Mouse (Mus musculus) T-helper 1 cell (primary cell): ENCODE data around the gene Hdac5.

ENCODE experiments used
- in situ Hi-C: fragments of 300-600 bp; cut with MboI, MseI; formaldehyde crosslinking; loops from one replicate; pipeline ENCODE4 v1.15.1; 2025; ENCODE audit warnings: high pct_unique_total_duplicates

Gene Hdac5

DNA sequence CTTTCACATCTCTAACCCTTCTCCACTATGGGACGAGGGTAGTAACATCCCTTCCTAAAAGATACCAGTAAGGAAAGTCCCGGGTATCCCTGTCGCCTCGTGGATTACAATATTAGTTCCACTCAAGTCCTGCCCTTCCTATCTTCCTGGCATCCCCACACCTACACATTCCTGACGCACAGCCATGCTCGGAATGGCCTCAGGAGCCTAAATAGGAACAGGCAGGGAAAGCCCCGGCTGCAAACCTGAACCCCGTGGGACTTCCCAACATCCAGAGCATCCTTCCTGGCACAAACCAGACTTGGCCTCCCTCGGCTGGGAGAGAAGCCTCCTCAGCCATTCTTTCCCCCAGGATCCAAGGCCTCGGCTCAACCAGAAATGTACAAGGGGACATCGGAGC, 14.5 kb downstream of the Hdac5 start:
- in situ Hi-C loops, result no loop called here

DNA sequence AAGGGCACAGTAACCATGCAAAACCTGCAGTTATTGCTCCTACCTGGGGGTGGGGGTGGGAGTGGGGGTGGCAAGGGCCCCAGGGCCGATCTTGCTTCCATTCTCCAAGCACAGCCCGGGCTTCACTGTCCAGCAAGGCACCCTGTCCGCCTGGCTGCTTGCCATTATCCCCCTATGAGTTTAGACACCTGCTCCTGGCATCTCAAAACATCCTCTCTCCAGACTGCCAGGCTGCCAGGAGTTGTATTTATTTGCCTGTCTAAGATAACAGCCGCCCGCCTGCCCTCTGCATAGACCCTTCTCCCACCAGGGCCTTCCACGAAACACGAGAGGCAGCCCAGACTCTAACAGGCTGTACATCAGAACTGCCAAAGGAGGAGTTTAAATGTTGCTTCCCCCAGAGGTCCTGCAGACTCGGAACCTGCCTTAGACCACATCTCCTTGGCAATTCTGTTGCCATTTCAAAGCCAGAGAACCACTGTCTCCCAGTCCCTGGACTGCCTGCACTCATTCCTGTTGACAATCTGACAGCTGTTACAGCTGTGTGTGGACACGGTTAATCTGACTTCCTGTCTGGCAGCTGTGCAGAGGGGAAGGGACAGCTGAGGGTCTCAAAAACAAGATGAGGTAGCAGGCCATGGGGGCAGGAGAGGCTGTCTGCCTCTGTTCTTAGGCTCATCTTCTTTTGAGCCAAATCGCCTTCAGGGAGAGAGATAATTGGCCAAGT, 15.4 kb downstream of the Hdac5 start:
- in situ Hi-C loops, result no loop called here

DNA sequence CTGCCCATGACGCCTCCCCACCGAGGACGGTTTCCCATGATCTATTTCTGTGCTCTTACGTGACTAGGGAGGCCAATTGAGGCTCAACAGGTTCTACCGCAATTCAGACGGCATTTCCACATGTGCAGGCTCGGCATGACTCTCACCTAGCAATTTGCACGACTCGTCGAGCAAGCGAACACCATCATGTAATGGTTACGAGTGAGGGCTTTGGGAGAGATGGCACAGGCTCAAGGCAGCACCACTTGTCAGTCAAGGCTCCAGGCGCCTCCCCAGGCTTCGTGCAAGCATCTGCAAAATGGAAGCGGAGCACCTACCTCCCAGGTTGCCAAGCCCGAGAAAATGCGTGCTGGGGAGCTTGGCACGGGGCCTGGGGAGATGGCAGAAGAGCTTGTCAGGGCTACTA, 18.0 kb downstream of the Hdac5 start:
- in situ Hi-C loops, result no loop called here

DNA sequence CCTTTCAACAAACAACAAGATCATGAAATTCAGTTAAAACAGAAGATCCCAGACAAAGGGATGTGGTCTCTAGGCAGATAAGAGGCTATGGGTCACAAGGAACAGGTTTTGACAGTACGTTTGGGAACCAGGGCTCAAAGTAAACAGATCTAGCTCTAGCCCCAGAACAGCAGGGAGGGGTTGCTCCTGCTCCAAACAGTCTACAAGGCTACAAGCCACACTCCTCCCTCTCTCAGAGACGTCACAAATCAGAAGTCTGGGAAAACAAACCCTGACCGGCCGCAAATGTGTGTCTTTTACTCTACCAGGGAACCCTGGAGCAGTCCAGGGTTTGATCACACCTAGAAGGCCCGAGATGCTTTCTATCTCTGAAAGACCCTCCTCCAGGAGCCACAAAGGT, 19.0 kb downstream of the Hdac5 start:
- in situ Hi-C loops, result no loop called here

DNA sequence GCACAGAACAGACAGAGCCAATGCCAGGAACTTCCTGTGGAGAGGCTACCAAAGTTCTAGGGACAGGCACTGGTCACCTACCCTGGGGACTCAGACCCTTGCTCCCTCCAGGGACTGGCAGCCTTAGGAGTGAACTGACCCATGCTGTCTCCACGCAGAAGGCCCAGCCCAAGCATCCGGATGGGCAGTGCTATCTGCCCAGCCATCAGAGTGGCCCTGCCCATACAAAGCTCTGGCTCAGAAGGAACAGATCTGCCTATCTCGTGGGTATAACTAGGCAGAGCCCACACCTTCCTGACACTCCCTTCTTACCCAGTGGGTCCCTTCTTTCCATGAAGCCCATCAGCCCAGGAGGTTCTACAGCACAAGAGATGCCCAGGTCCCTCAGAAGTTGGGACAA, 19.8 kb downstream of the Hdac5 start:
- in situ Hi-C loops, result no loop called here

DNA sequence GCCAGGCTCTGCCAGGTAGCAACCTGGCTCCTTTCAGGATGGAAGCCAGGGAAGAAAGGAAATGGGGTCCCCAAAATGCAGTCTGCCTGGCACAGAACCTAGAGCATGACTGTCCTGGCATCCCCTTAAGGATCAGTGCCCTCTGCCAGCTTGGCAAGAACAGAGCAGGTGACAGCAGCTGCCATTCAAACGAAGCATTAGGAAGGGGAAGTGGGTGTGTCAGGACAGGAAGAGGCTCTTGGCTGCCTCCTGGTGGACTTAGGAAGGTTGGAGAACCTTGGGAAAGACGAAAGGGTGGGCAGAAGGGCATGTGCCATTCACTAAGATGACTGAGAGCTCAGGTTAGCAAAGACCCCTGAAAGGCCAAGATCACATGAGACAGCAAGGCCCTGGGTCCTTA, 20.2 kb downstream of the Hdac5 start:
- in situ Hi-C loops, result no loop called here

DNA sequence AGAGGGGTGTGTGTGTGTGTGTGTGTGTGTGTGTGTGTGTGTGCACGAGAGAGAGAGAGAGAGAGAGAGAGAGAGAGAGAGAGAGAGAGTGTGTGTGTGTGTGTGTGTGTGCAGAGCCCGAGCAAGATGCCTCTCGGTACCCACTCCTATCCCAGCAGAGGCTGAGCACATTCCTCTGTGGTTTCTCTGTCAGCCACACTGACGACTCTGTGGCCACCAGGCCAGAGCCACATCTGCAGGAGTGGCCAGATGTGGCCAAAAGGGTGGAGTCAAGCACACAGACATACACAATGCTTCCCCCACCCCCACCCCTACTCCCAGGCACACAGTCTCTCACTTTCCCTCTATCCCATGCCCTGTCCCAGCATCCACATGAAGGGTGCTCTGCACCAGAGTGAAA, 21.1 kb downstream of the Hdac5 start:
- in situ Hi-C loops, result no loop called here

DNA sequence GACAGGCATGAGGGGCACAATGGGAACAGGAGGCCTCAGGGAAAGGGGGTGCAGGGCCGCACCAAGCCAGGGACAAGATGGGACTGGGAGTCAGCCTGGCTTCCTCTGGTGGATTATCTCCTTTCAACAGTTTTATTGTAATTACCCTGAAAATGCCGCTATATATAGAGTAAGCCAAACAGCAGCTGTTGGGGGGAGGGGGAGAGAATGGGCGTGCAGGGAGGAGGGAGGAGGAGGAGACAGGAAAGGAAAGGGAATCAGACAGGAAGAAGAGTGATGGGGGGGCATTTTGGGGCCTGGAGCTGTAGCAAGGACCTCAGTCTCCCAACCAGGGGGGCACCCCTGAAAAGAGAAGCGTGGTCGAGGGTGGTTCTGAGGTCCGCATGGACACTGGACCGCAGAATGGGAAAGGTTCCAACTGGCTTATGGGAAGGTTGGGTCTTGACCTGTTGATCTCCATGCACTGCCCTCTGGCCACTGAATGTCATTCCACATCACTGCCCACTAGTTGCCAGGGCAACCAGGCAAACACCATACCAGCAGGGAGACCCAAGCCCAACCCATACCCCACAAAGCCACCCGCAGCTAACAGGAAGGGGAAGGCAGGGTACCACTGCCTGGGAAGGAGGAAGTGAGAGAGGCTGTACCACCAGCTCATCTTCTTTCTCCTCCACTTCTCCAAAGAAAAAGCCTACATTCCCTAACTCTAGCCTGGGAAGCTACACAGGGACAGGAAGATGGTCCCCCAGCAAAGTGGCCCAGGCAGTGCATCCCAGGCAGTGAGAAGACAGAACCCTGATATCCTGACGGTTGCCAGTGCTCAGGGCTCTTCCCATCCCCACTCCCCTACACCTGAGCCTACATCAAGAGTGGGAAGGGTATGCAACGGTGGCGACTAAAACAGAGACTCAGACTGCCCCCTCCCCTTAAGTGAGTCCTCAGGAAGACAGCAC, 21.9 kb downstream of the Hdac5 start:
- in situ Hi-C loops, result no loop called here

DNA sequence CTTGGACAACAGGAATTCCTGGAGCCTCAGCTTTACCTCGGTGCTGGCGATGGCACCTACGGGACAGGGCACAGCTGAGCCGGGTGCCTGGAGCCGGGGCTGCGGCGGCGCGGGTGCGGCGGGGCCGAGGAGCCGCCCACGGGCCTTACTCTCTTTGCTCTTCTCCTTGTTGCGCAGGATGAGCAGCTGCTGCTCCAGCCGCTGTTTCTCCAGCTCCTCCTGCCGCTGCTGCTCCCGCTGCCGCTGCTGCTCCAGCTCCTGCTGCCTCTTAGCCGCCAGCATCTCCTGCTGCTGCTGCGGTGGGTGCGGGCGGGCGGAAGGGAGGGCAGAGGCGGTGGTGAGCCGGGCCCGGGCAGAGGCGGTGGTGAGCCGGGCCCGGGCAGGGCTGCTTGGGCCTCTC, 23.5 kb downstream of the Hdac5 start:
- in situ Hi-C loops, result no loop called here

DNA sequence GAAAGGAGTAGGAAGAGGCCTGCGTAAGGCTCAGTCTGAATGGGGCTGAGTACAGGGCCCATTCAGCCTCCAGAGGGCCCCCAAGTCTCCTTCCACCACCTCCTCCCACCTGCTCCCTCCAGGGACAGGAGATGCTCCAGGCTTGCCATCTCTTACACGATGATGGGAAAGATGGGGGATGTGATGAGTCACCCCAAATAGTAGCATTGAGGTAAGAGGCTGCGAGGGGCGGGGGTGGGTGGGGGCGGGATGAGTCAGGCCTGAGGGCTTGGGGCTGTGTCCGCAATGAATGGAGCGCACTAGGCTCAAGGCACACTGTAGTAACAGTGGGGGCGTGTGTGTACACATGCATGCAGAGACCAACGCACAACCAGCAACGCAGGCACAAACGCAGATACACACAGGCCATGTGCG, 28.6 kb downstream of the Hdac5 start:
- in situ Hi-C loops, result no loop called here

DNA sequence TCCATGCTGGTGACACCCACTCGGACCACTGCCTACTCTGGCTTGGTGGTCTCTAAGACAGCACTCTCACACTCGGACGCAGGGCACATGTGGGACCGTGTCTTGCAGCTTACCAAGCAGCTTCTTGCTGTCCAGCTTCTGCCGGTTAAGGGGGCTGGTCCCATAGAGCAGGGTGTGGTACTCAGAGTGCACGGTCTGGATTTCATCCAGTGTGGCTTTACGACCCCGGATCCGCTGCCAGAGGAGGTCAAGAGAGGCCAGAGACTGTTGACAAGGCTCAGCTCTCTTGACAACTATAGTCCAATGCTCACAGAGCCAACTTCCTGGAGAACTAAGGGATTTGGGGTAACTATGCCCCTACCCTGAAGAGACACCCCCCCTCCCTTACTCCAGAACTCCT, 30.1 kb downstream of the Hdac5 start:
- in situ Hi-C loops, result no loop called here

DNA sequence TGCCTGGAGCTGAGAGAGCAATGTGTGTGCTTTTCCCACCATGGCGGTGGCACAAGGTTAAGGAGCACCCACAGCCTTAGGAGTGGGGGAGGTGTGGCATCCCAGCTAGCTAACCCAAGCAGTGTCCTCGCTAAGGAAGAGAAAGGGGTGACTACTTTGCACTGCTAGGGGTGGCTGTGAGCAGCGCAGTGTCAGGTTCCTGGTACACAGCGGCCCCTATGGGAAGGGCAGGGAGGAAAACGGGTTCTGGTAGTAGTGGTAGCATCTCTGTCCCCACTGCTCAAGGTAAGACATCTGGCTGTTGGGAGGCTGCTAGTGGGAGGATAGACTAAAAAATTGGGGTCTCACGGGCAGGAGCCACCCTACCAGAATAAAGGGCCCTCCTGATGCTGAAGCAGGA, 31.7 kb downstream of the Hdac5 start:
- in situ Hi-C loops, result no loop called here

DNA sequence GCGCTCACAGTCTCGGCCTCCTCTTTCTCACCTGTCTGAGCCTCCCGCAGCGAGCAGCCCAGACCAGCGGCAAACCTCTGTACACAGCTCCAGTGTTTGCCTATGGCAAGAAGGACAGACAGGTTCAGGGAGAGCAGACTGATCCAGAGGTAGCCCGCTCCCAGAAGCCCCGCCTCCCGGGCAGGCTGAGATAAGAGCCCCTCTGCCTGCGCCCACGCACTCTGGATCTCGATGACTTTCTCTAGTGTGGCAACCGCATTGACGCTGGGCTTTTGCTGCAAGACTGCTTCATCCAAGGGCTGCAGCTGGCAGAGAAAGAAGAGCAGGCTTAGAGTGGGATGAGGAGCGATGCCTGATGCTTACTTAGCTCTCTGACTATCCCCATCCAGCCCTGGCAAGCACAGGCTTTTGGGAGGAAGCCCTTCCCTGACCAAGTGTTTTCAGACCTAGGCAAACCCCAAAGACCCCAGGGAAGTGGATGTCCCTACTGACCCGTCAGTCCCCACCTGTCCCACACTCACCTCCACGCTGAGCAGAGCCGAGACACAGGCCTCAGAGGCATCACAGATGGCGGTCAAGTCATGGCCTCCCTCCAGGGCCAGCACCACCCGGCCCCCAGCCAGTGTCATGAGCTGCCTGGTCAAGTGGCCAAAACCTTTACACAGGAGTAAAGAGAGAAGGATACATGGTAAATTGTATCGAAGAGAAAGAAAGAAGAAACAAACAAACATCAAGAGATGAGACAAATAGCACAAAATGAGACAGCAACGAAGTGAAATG, 33.8 kb downstream of the Hdac5 start:
- in situ Hi-C loops, result no loop called here

DNA sequence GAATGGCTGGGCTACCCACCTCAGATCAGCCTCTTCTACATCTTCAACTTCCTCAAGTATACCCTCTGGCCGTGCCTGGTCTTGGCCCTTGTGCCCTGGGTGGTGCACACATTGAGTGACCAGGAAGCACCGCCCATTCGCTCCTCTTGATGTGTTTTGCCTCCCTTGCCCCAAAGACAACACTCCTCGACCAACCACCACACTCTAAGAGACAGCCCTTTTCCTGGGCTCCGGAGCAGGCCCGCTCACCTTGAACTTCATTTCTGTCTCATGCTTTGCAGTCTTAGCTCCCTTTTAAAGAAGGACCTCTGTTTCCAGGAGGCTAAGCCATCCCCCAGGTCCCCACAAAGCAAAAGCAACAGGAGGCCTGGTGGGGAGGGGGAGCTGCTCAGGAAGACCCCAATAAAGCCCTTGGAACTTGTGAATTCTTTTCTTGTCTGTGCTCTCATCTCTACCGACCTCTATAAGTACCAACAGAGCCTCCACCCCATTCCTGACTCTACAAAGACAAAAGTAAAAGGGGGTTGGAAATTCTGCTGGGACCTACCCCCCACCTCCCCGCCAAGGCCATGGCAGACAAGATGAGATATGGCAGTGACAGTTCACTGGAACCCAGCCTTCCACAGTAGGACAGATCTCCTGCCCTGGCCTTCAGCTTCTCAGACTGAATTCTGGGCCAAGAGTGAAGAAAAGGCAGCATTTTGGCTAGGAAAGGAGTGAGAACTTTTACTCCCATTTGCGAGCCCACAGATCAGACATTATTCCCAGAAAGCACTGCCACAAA, 36.1 kb downstream of the Hdac5 start:
- in situ Hi-C loops, result no loop called here

DNA sequence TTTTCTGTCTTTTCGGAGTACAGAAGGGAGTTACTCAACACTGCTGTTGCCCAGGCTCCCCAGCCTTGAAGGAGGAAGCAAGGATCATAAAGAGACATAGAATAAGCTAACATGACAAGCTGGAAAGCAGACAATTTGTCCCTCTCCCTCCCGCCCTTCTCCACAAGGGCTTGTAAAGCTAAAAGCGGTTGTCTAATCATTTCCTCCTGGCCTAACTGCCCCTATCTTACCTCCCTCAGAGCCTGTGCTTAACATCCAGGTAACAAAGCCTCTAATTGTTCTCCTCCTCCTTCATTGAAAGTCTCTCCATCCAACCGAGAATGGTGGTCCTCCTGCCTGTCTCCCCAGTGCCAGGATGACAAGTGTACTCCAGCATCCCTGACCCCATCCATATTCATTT, 39.1 kb downstream of the Hdac5 start:
- in situ Hi-C loops, result no loop called here

DNA sequence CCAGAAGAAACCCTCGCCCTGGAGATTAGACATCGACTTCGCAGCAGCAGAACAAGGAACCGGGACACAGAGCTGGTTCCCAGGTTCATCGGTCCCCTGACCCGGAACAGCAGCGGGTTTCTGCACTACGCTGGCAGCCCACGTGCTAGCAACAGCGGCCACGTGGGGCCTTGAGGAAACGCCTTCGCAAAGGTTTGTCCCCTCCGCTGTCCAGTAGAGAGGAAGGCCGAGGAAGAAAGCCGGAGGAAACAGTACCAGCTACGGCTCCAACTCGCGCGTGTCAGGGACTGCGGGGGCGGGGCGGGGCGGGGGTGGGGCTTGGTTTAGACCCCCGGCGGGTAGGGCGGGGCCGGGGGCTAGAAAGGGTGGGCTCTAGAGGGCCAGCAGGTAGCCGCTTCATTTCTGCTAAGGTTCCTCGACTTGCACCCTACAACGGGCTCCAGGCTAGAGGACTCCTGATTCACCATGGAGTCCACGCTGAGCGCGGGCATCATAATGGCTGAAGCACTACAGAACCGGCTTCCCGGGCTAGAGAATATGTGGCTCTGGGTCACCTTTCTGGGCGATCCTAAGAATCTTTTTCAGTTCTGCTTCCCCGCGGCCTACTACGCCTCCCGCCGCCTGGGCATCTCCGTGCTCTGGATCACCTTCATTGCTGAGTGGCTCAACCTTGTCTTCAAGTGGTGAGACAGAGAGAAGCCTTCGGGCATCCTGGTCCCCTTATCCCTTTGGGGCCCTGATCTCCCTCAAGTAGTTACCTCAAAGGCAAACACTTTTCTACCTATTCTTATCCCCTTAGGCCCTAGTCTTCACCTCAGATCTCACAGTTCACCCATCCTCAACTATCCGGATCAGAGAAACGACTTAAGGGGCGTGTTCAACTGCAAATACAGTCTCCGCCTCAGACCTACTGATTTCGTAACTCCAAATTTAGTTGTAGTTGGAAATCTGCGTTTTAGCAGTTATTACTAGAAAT, 40.2 kb downstream of the Hdac5 start, which contains the start of gene G6pc3:
TSS of gene G6pc3 (plus strand) at position 160 of the 976 bp plus-strand sequence.
- in situ Hi-C loops, result no loop called here

DNA sequence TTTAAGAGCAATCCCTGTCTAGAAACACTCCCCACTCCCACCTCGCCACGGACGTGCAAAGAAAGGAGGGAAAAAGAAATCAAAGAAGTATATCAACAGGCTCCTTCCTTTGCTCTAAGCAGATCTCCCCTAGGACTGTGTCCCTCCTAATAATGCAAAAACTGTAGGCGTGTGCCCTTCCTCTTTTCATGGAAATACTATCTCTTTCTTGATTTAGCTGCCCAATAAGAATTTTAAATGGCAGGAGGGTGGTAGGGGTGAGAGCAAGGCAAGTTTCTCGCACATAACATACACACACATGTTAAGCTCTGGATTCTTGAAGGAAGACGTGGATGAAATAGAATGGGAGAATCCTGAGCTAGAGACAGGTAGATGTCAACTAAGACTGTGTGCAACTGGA, 41.0 kb downstream of the Hdac5 start:
- in situ Hi-C loops, result no loop called here

DNA sequence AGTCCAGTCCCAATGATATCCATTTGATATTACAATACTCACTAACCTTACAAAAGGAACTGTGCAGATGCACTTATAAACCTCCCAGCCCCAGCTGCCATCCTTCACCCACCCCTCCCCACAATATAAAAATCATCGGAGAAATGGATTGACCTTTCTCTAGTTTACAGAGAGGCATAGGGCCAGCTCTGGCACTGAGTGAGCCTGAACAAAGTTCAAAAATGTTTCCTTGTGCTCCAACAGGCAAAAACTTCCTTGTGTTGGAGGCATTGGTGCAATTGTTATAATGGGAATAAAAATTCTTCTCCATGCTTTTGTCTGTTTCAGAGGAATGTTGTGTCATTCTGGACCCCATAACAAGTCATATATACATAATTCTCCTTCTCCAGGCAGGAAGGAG, 43.7 kb downstream of the Hdac5 start:
- in situ Hi-C loops, result no loop called here

DNA sequence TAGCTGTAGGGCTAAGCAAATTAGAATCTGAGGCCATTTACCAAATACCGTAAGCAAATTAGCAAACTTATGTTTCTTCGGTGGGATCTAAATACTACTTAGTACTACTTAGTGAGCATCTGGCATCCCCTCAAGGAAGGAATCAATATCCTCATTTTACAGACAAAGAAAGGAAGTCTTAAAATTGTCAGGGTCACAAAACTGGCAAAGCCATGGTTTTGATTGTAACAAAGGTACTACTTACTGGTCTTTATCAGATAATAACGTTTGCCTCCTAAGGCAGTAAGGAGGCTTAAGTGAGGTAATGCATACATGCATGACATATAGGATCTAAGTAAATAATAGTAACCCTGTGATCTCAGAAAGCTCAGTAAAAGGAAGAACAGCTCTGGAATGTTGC, 44.3 kb downstream of the Hdac5 start:
- in situ Hi-C loops, result no loop called here
